Mouse (Mus musculus): ENCODE measurements around the gene Ptpn22.

- TF ChIP-seq CTCF (IDR thresholded peaks at IDR 0.05; ENCODE audit: extremely low read depth, insufficient read length, insufficient replicate concordance, low read depth, low read length) (no peak), POLR2A (IDR thresholded peaks at IDR 0.05; ENCODE audit: low read depth, low read length) (no peak)
Observed at GRCm38 (mm10) chr3:103908781-103909180, 49.2 kb downstream of the Ptpn22 start.
